Comparison of ENCODE assay signal across 14 mouse cellular contexts in genomic region chr10:76632630-76633029, GRCm38 (mm10). TPM values are rescaled to one million over a fixed set of nuclear protein-coding genes. Genes with fewer than 3 reads are reported as not detected.
DNase-seq lines count a peak whose midpoint lies in the region; ATAC-seq and TF ChIP-seq lines count a peak whose summit lies in the region.
"Had no signal": no experiment of that assay in that cellular context is flagged by ENCODE, and none has a peak within 500 bp of the region (broad histone marks: within the 10 kb centered on the region; RNA-seq: fewer than 3 reads in every experiment).

No protein-coding gene starts in this region.

- H3K4me1 ChIP-seq in heart, embryonic 15.5 days (replicated peaks): peaks cover 26% of the 10 kb centered on the region
- no peaks in the 10 kb centered on the region for H3K4me1 ChIP-seq in brown adipose tissue, adult 24 weeks (ENCODE audit: control insufficient read depth, insufficient read depth, insufficient read length, low read length)
- peaks cover 43% of the 10 kb centered on the region for H3K4me1 ChIP-seq in limb, embryonic 13.5 days
- no peaks in the 10 kb centered on the region for H3K4me1 ChIP-seq in liver, postnatal 0 days (ENCODE audit: insufficient read depth)
- H3K4me1 ChIP-seq: liver, embryonic 15.5 days had no signal

- H3K9ac ChIP-seq in heart, embryonic 15.5 days: no peak overlapping the region
- H3K9ac ChIP-seq in limb, embryonic 13.5 days: no peak overlapping the region
- no peak overlapping the region for H3K9ac ChIP-seq in liver, postnatal 0 days (replicated peaks)
- H3K9ac ChIP-seq: liver, embryonic 15.5 days had no signal

- intact Hi-C loops in heart, postnatal 25 days (cut with DNase I): no loop called here

- no peak overlapping the region for H3K4me2 ChIP-seq in heart, embryonic 15.5 days
- H3K4me2 ChIP-seq in limb, embryonic 13.5 days (replicated peaks): no peak overlapping the region
- no peak overlapping the region for H3K4me2 ChIP-seq in liver, postnatal 0 days (ENCODE audit: low read depth, low read length)
- H3K4me2 ChIP-seq: liver, embryonic 15.5 days had no signal

- no peak for DNase-seq in heart, postnatal 25 days (ENCODE audit: low spot score)
- peak; percentile 78 for DNase-seq in fibroblast of lung, adult 2 months (ENCODE audit: low read depth)
- DNase-seq in urinary bladder, postnatal 25 days (ENCODE audit: low spot score): no peak
- no peak for DNase-seq in liver, postnatal 0 days
- DNase-seq: cerebellum, postnatal 25 days; kidney, adult 2 months; thymus, postnatal 14 days had no signal

- WGBS in heart, embryonic 15.5 days: 66% methylated on average over 8 of the region's 8 CpGs
- 49% methylated on average over 8 of the region's 8 CpGs for WGBS in limb, embryonic 13.5 days
- WGBS in liver, postnatal 0 days (ENCODE audit: insufficient replicate concordance): 64% methylated on average over 8 of the region's 8 CpGs

- H3K27me3 ChIP-seq in heart, embryonic 15.5 days: no peaks in the 10 kb centered on the region
- no peaks in the 10 kb centered on the region for H3K27me3 ChIP-seq in limb, embryonic 13.5 days
- H3K27me3 ChIP-seq in liver, postnatal 0 days (ENCODE audit: insufficient read depth, low read length): no peaks in the 10 kb centered on the region
- H3K27me3 ChIP-seq: liver, embryonic 15.5 days had no signal

- no peak overlapping the region for H3K4me3 ChIP-seq in heart, embryonic 15.5 days
- H3K4me3 ChIP-seq in brown adipose tissue, adult 24 weeks (ENCODE audit: insufficient read depth, low read depth, low read length): no peak overlapping the region
- no peak overlapping the region for H3K4me3 ChIP-seq in limb, embryonic 13.5 days
- no peak overlapping the region for H3K4me3 ChIP-seq in liver, postnatal 0 days (ENCODE audit: low read depth, low read length)
- H3K4me3 ChIP-seq: liver, embryonic 15.5 days; myocyte had no signal

- ATAC-seq in heart, embryonic 15.5 days (replicated peaks; ENCODE audit: insufficient number of reproducible peaks, insufficient read depth, low FRiP score, low read depth): no peak
- no peak for ATAC-seq in limb, embryonic 13.5 days (ENCODE audit: low FRiP score, low read depth)
- ATAC-seq in megakaryocyte-erythroid progenitor cell, adult 5-6 weeks (replicated peaks; ENCODE audit: low FRiP score, low TSS enrichment, poor library complexity, severe bottlenecking): no peak
- no peak for ATAC-seq in liver, postnatal 0 days

- peak overlapping the region; percentile 8; the same call in 1 of the 2 replicates for H3K27ac ChIP-seq in heart, embryonic 15.5 days
- H3K27ac ChIP-seq in brown adipose tissue, adult 24 weeks (replicated peaks; ENCODE audit: low read depth, low read length): 0 out of 2 replicates have a peak overlapping the region, but pooled peaks have one; percentile 43
- peak overlapping the region; percentile 81; the same call in 1 of the 2 replicates for H3K27ac ChIP-seq in limb, embryonic 13.5 days
- H3K27ac ChIP-seq in liver, postnatal 0 days (ENCODE audit: low read depth): no peak overlapping the region
- H3K27ac ChIP-seq: liver, embryonic 15.5 days had no signal

- no peaks in the 10 kb centered on the region for H3K36me3 ChIP-seq in heart, embryonic 15.5 days
- H3K36me3 ChIP-seq in limb, embryonic 13.5 days: no peaks in the 10 kb centered on the region
- no peaks in the 10 kb centered on the region for H3K36me3 ChIP-seq in liver, postnatal 0 days (replicated peaks; ENCODE audit: insufficient read depth, low read length)
- H3K36me3 ChIP-seq: liver, embryonic 15.5 days had no signal

- no peaks in the 10 kb centered on the region for H3K9me3 ChIP-seq in heart, embryonic 15.5 days (replicated peaks)
- no peaks in the 10 kb centered on the region; the same call in 1 of the 2 replicates for H3K9me3 ChIP-seq in limb, embryonic 13.5 days
- H3K9me3 ChIP-seq in liver, postnatal 0 days (ENCODE audit: low read length): no peaks in the 10 kb centered on the region
- H3K9me3 ChIP-seq: liver, embryonic 15.5 days had no signal

- no peak for TF ChIP-seq EP300 in liver, postnatal 0 days (IDR thresholded peaks at IDR 0.05; ENCODE audit: low read depth)

- TF ChIP-seq CTCF in liver, postnatal 0 days (IDR thresholded peaks at IDR 0.05; ENCODE audit: low read depth): no peak

RNA-seq across cellular contexts. Expression of gene Col6a2, which starts 9.2 kb away (rescaled TPM):
- polyA plus RNA-seq in heart, embryonic 15.5 days (2015; fragmentation: Nextera tagmentation; extraction: Ambion mirVana): 90.2 and 125 TPM in 2 replicates
- total RNA-seq in heart, postnatal 25 days (2021): 100 to 1,000 TPM in 1 of 2 experiments, 10 to 100 TPM in 1; 94.0 to 106 TPM
- polyA plus RNA-seq in brown adipose tissue, adult 24 weeks (2012; ENCODE audit: insufficient read depth, insufficient read length, missing spikeins): 34.7 and 42.3 TPM in 2 replicates
- 126 and 128 TPM in 2 replicates for polyA plus RNA-seq in limb, embryonic 13.5 days (2015; fragmentation: Nextera tagmentation; extraction: Ambion mirVana)
- total RNA-seq in megakaryocyte-erythroid progenitor cell, adult 5-6 weeks (2014; fragmentation: Nextera tagmentation): 0.70 TPM in 1 of 2 replicates, not detected in the other
- total RNA-seq in megakaryocyte-erythroid progenitor cell, adult 5-6 weeks (2017): not detected in 2 replicates
- polyA plus RNA-seq in liver, postnatal 0 days (2015; fragmentation: Nextera tagmentation; extraction: Ambion mirVana): 5.9 and 6.2 TPM in 2 replicates
- total RNA-seq: hematopoietic stem cell, adult 5-6 weeks had no signal

RNA-seq across cellular contexts. Expression of gene Ftcd, which starts 57.2 kb away (rescaled TPM):
- polyA plus RNA-seq in heart, embryonic 15.5 days (2015; fragmentation: Nextera tagmentation; extraction: Ambion mirVana): 3.3 and 3.5 TPM in 2 replicates
- not detected for total RNA-seq in heart, postnatal 25 days (2021)
- not detected in 2 replicates for polyA plus RNA-seq in brown adipose tissue, adult 24 weeks (2012; ENCODE audit: insufficient read depth, insufficient read length, missing spikeins)
- 0.09 and 0.17 TPM in 2 replicates for polyA plus RNA-seq in limb, embryonic 13.5 days (2015; fragmentation: Nextera tagmentation; extraction: Ambion mirVana)
- total RNA-seq in megakaryocyte-erythroid progenitor cell, adult 5-6 weeks (2014; fragmentation: Nextera tagmentation): not detected in 2 replicates
- not detected in 2 replicates for total RNA-seq in megakaryocyte-erythroid progenitor cell, adult 5-6 weeks (2017)
- polyA plus RNA-seq in liver, postnatal 0 days (2015; fragmentation: Nextera tagmentation; extraction: Ambion mirVana): 171 TPM in 2 replicates
- total RNA-seq: hematopoietic stem cell, adult 5-6 weeks had no signal
- polyA plus RNA-seq: myocyte had no signal

Comparison
In these comparisons a context has a peak if more than half of its experiments do, and no peak if none do; other contexts are left out.
1. RNA of gene Ftcd, which starts 57.2 kb away (polyA plus RNA-seq): 171 TPM in liver, postnatal 0 days; 3.3 to 3.5 TPM in heart, embryonic 15.5 days, 0.09 to 0.17 TPM in limb, embryonic 13.5 days and not detected in brown adipose tissue, adult 24 weeks; every median in the first group is over 10 times any median in the second.